In the genomic region with DNA sequence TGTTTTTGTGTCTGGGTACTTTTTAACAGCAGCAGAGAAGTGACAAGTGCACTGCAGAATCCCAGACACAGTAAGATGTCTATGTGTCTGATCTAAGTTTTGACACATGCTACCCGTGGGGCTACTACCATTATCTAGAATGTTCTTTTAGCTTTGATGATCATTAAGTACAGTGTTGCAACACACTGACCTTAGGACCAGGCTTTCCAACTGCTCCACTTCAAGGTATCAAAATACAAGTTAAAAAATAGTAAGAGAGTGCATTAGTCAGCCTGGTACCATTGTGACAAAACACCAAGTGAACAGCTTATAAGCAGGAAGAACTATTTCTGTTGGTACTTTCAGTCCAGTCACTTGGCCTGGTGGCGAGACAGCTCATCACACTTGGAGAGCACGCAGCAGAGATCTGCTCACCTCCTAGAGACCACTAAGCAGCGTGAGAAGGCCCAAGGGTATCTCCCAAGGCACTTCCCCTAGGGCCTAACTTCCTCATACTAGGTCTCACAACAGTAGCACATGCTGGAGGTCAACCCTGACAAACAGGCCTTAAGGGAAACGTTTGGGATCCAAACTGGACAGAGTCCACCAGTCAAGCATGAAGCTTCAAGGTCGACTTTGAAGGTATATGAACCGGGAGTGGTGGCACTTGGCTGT, we compare ENCODE assay signal across 14 mouse cellular contexts. TPM values are rescaled to one million over a fixed set of nuclear protein-coding genes. Genes with fewer than 3 reads are reported as not detected.
A peak's percentile ranks its signal among the peaks of the same experiment; 100 is the strongest.
DNase-seq lines count a peak whose midpoint lies in the region; ATAC-seq lines count a peak whose summit lies in the region.
"Had no signal": no experiment of that assay in that cellular context is flagged by ENCODE, and none has a peak within 500 bp of the region (broad histone marks: within the 10 kb centered on the region; RNA-seq: fewer than 3 reads in every experiment).

No protein-coding gene starts in this region.

- H3K9me3 ChIP-seq in heart, embryonic 13.5 days = no peaks in the 10 kb centered on the region
- no peaks in the 10 kb centered on the region for H3K9me3 ChIP-seq in liver, embryonic 16.5 days (replicated peaks; ENCODE audit: control insufficient read depth, low read length)
- H3K9me3 ChIP-seq in liver, embryonic 12.5 days (replicated peaks) = no peaks in the 10 kb centered on the region
- H3K9me3 ChIP-seq: lung, embryonic 15.5 days had no signal

- H3K27me3 ChIP-seq in heart, embryonic 13.5 days (replicated peaks) = no peaks in the 10 kb centered on the region
- H3K27me3 ChIP-seq in liver, embryonic 16.5 days (ENCODE audit: control insufficient read depth, insufficient read depth, low read depth, low read length) = no peaks in the 10 kb centered on the region
- no peaks in the 10 kb centered on the region for H3K27me3 ChIP-seq in liver, embryonic 12.5 days (replicated peaks)
- H3K27me3 ChIP-seq: lung, embryonic 15.5 days; Patski had no signal

- no peak overlapping the region for H3K4me2 ChIP-seq in heart, embryonic 13.5 days
- H3K4me2 ChIP-seq in liver, embryonic 16.5 days (ENCODE audit: low read depth, low read length) = no peak overlapping the region
- H3K4me2 ChIP-seq in liver, embryonic 12.5 days = no peak overlapping the region
- H3K4me2 ChIP-seq: lung, embryonic 15.5 days had no signal

- no peak overlapping the region for H3K4me3 ChIP-seq in heart, embryonic 13.5 days
- no peak overlapping the region for H3K4me3 ChIP-seq in liver, embryonic 16.5 days (ENCODE audit: low read depth, low read length)
- H3K4me3 ChIP-seq in liver, embryonic 12.5 days = no peak overlapping the region
- H3K4me3 ChIP-seq: lung, embryonic 15.5 days had no signal

- no peak overlapping the region for H3K9ac ChIP-seq in heart, embryonic 13.5 days
- no peak overlapping the region for H3K9ac ChIP-seq in liver, embryonic 16.5 days (ENCODE audit: low read depth, low read length)
- H3K9ac ChIP-seq in liver, embryonic 12.5 days = no peak overlapping the region
- H3K9ac ChIP-seq: lung, embryonic 15.5 days had no signal

- no peak for ATAC-seq in heart, embryonic 13.5 days (ENCODE audit: extremely low read depth, insufficient number of reproducible peaks, low FRiP score, low TSS enrichment)
- peak; percentile 50; the same call in 1 of the 2 replicates for ATAC-seq in liver, embryonic 16.5 days (ENCODE audit: low read depth)
- no peak for ATAC-seq in liver, embryonic 12.5 days
- ATAC-seq in hematopoietic stem cell, adult 5-6 weeks (replicated peaks in 1 of 2; ENCODE audit: insufficient read depth in 1 of 2, low FRiP score in 2 of 2, low TSS enrichment in 1 of 2, low read depth in 1 of 2, poor library complexity in 2 of 2, severe bottlenecking in 2 of 2) = peak; percentile 73 to 74
- peak; percentile 64; the same call in 1 of the 2 replicates for ATAC-seq in monocyte, adult 5-6 weeks (replicated peaks; ENCODE audit: insufficient number of reproducible peaks, low FRiP score, low TSS enrichment, poor library complexity, severe bottlenecking)
- ATAC-seq: hindbrain, postnatal 0 days; midbrain, embryonic 16.5 days; Patski had no signal

- WGBS in heart, embryonic 13.5 days = 52% methylated on average over 7 of the region's 7 CpGs
- 46% methylated on average over 7 of the region's 7 CpGs for WGBS in liver, embryonic 16.5 days (ENCODE audit: insufficient replicate concordance)
- WGBS in liver, embryonic 12.5 days (ENCODE audit: insufficient replicate concordance) = 45% methylated on average over 7 of the region's 7 CpGs

- peaks cover 23% of the 10 kb centered on the region for H3K4me1 ChIP-seq in heart, embryonic 13.5 days
- H3K4me1 ChIP-seq in liver, embryonic 16.5 days (ENCODE audit: control insufficient read depth, low read depth, low read length) = no peaks in the 10 kb centered on the region
- H3K4me1 ChIP-seq in liver, embryonic 12.5 days = peaks cover 6% of the 10 kb centered on the region; the same call in 1 of the 2 replicates
- H3K4me1 ChIP-seq: lung, embryonic 15.5 days had no signal

- intact Hi-C loops in heart, postnatal 25 days (cut with DNase I) = no loop called here

- no peak for DNase-seq in heart, postnatal 25 days (ENCODE audit: low spot score)
- DNase-seq in thymus, postnatal 10 days (ENCODE audit: low spot score in 2 of 2) = no peak
- DNase-seq in cerebellum, postnatal 10 days = no peak
- DNase-seq: cerebellum, adult 9-11 months; right cerebral cortex, postnatal 25 days had no signal

- peak overlapping the region; percentile 30 for H3K27ac ChIP-seq in heart, embryonic 13.5 days (replicated peaks)
- no peak overlapping the region for H3K27ac ChIP-seq in liver, embryonic 16.5 days (ENCODE audit: low read length)
- no peak overlapping the region for H3K27ac ChIP-seq in liver, embryonic 12.5 days
- H3K27ac ChIP-seq: hindbrain, postnatal 0 days; lung, embryonic 15.5 days had no signal

- peaks cover 41% of the 10 kb centered on the region for H3K36me3 ChIP-seq in heart, embryonic 13.5 days
- peaks cover 9% of the 10 kb centered on the region for H3K36me3 ChIP-seq in liver, embryonic 16.5 days (ENCODE audit: control insufficient read depth, insufficient read depth)
- H3K36me3 ChIP-seq in liver, embryonic 12.5 days = peaks cover 44% of the 10 kb centered on the region

RNA-seq across cellular contexts. Expression of a gene that starts 13.7 kb away (rescaled TPM):
- polyA plus RNA-seq in heart, embryonic 13.5 days (2015; fragmentation: Nextera tagmentation; extraction: Ambion mirVana) = 2.5 and 2.9 TPM in 2 replicates
- under 1 TPM; 0.18 to 0.22 TPM for total RNA-seq in heart, postnatal 25 days (2021)
- 0.51 and 1.0 TPM in 2 replicates for polyA plus RNA-seq in liver, embryonic 16.5 days (2015; fragmentation: Nextera tagmentation; extraction: Ambion mirVana)
- 0.28 and 0.38 TPM in 2 replicates for polyA plus RNA-seq in liver, embryonic 12.5 days (2016; fragmentation: Nextera tagmentation; extraction: Ambion mirVana)
- total RNA-seq in hematopoietic stem cell, adult 5-6 weeks (2017) = 11.3 and 16.6 TPM in 2 replicates
- total RNA-seq in monocyte, adult 5-6 weeks (2017) = 7.2 to 11.8 TPM (median 7.5 TPM) in 3 replicates
- polyA plus RNA-seq: Patski had no signal

Comparison
In these comparisons a context has a peak if more than half of its experiments do, and no peak if none do; other contexts are left out.
1. ATAC-seq: peak in liver, embryonic 16.5 days (single experiment), hematopoietic stem cell, adult 5-6 weeks (2 of 2) and monocyte, adult 5-6 weeks (single experiment); none in heart, embryonic 13.5 days (single experiment) and liver, embryonic 12.5 days (single experiment).